Mouse (Mus musculus): ENCODE data around the gene Hrh1. TPM values are rescaled to one million over a fixed set of nuclear protein-coding genes. Genes with fewer than 3 reads are reported as not detected.

The Hrh1 gene
- polyA plus RNA-seq, 1 experiment = 2.3 TPM

- 57% methylated on average over 2 of the region's 2 CpGs for WGBS
- H3K36me3 ChIP-seq (ENCODE audit: control insufficient read depth, insufficient read depth, low read length) = no peaks in the 10 kb centered on the region
- TF ChIP-seq POLR2A (IDR thresholded peaks at IDR 0.05; ENCODE audit: low read depth, low read length) (no peak), CTCF (IDR thresholded peaks at IDR 0.05; ENCODE audit: extremely low read depth, insufficient read length, insufficient replicate concordance, low read depth, low read length) (no peak)
Observed at GRCm38 (mm10) chr6:114440302-114440701, 42.6 kb downstream of the Hrh1 start.

GRCm38 (mm10) chr6:114440788-114441453 is 43.2 kb downstream of the Hrh1 start:
- Histone ChIP-seq H3K4me1 (ENCODE audit: control insufficient read depth, insufficient read depth, insufficient read length, low read length) (no peaks in the 10 kb centered on the region; the same call in 1 of the 2 replicates), H3K27ac (ENCODE audit: insufficient read depth, low read depth, low read length) (no peak overlapping the region), H3K27me3 (ENCODE audit: control insufficient read depth, insufficient read depth, low read length) (no peaks in the 10 kb centered on the region), H3K4me3 (ENCODE audit: low read depth, low read length) (no peak overlapping the region), H3K36me3 (ENCODE audit: control insufficient read depth, insufficient read depth, low read length) (no peaks in the 10 kb centered on the region)
- no peak for TF ChIP-seq POLR2A (IDR thresholded peaks at IDR 0.05; ENCODE audit: low read depth, low read length)
- TF ChIP-seq CTCF (IDR thresholded peaks at IDR 0.05; ENCODE audit: extremely low read depth, insufficient read length, insufficient replicate concordance, low read depth, low read length) = no peak
- 76% methylated on average over 10 of the region's 10 CpGs for WGBS

More at GRCm38 (mm10) chr6:114440302-114440701, 42.6 kb downstream of the Hrh1 start:
- Histone ChIP-seq H3K27ac (ENCODE audit: insufficient read depth, low read depth, low read length) (no peak overlapping the region), H3K4me1 (ENCODE audit: control insufficient read depth, insufficient read depth, insufficient read length, low read length) (no peaks in the 10 kb centered on the region; the same call in 1 of the 2 replicates), H3K27me3 (ENCODE audit: control insufficient read depth, insufficient read depth, low read length) (no peaks in the 10 kb centered on the region), H3K4me3 (ENCODE audit: low read depth, low read length) (no peak overlapping the region)

- H3K27me3 ChIP-seq (ENCODE audit: control insufficient read depth, insufficient read depth, low read length) = no peaks in the 10 kb centered on the region
- H3K27ac ChIP-seq (ENCODE audit: insufficient read depth, low read depth, low read length) = no peak overlapping the region
- WGBS = 88% methylated on average over 1 of the region's 1 CpGs
- H3K4me1 ChIP-seq (ENCODE audit: control insufficient read depth, insufficient read depth, insufficient read length, low read length) = no peaks in the 10 kb centered on the region
- TF ChIP-seq POLR2A (IDR thresholded peaks at IDR 0.05; ENCODE audit: low read depth, low read length) (no peak), CTCF (IDR thresholded peaks at IDR 0.05; ENCODE audit: extremely low read depth, insufficient read length, insufficient replicate concordance, low read depth, low read length) (no peak)
- H3K36me3 ChIP-seq (ENCODE audit: control insufficient read depth, insufficient read depth, low read length) = no peaks in the 10 kb centered on the region
- no peak overlapping the region for H3K4me3 ChIP-seq (ENCODE audit: low read depth, low read length)
Observed at GRCm38 (mm10) chr6:114444247-114444844, 46.6 kb downstream of the Hrh1 start.

GRCm38 (mm10) chr6:114444976-114445375 is 47.2 kb downstream of the Hrh1 start:
- 72% methylated on average over 3 of the region's 3 CpGs for WGBS
- no peaks in the 10 kb centered on the region for H3K36me3 ChIP-seq (ENCODE audit: control insufficient read depth, insufficient read depth, low read length)
- H3K4me1 ChIP-seq (ENCODE audit: control insufficient read depth, insufficient read depth, insufficient read length, low read length) = no peaks in the 10 kb centered on the region
- H3K27me3 ChIP-seq (ENCODE audit: control insufficient read depth, insufficient read depth, low read length) = no peaks in the 10 kb centered on the region
- no peak for TF ChIP-seq POLR2A (IDR thresholded peaks at IDR 0.05; ENCODE audit: low read depth, low read length)
- no peak for TF ChIP-seq CTCF (IDR thresholded peaks at IDR 0.05; ENCODE audit: extremely low read depth, insufficient read length, insufficient replicate concordance, low read depth, low read length)
- H3K27ac ChIP-seq (ENCODE audit: insufficient read depth, low read depth, low read length) = no peak overlapping the region
- no peak overlapping the region for H3K4me3 ChIP-seq (ENCODE audit: low read depth, low read length)

- H3K4me3 ChIP-seq (ENCODE audit: low read depth, low read length) = no peak overlapping the region
- peaks cover 7% of the 10 kb centered on the region; the same call in 1 of the 2 replicates for H3K4me1 ChIP-seq (ENCODE audit: control insufficient read depth, insufficient read depth, insufficient read length, low read length)
- H3K27ac ChIP-seq (ENCODE audit: insufficient read depth, low read depth, low read length) = no peak overlapping the region
- 76% methylated on average over 9 of the region's 9 CpGs for WGBS
- TF ChIP-seq POLR2A (IDR thresholded peaks at IDR 0.05; ENCODE audit: low read depth, low read length) (no peak), CTCF (IDR thresholded peaks at IDR 0.05; ENCODE audit: extremely low read depth, insufficient read length, insufficient replicate concordance, low read depth, low read length) (no peak)
- H3K36me3 ChIP-seq (ENCODE audit: control insufficient read depth, insufficient read depth, low read length) = no peaks in the 10 kb centered on the region
- no peaks in the 10 kb centered on the region for H3K27me3 ChIP-seq (ENCODE audit: control insufficient read depth, insufficient read depth, low read length)
Observed at GRCm38 (mm10) chr6:114448888-114449287, 51.2 kb downstream of the Hrh1 start.

- Histone ChIP-seq H3K27me3 (ENCODE audit: control insufficient read depth, insufficient read depth, low read length) (no peaks in the 10 kb centered on the region), H3K4me3 (ENCODE audit: low read depth, low read length) (no peak overlapping the region), H3K4me1 (ENCODE audit: control insufficient read depth, insufficient read depth, insufficient read length, low read length) (peaks cover 21% of the 10 kb centered on the region), H3K27ac (ENCODE audit: insufficient read depth, low read depth, low read length) (no peak overlapping the region), H3K36me3 (ENCODE audit: control insufficient read depth, insufficient read depth, low read length) (no peaks in the 10 kb centered on the region)
- no peak for TF ChIP-seq POLR2A (IDR thresholded peaks at IDR 0.05; ENCODE audit: low read depth, low read length)
- no peak for TF ChIP-seq CTCF (IDR thresholded peaks at IDR 0.05; ENCODE audit: extremely low read depth, insufficient read length, insufficient replicate concordance, low read depth, low read length)
- WGBS = 94% methylated on average over 4 of the region's 4 CpGs
Observed at GRCm38 (mm10) chr6:114455267-114455666, 57.5 kb downstream of the Hrh1 start.

- TF ChIP-seq POLR2A (IDR thresholded peaks at IDR 0.05; ENCODE audit: low read depth, low read length) (no peak), CTCF (IDR thresholded peaks at IDR 0.05; ENCODE audit: extremely low read depth, insufficient read length, insufficient replicate concordance, low read depth, low read length) (no peak)
- 60% methylated on average over 12 of the region's 12 CpGs for WGBS
- Histone ChIP-seq H3K4me1 (ENCODE audit: control insufficient read depth, insufficient read depth, insufficient read length, low read length) (peaks cover 15% of the 10 kb centered on the region), H3K4me3 (ENCODE audit: low read depth, low read length) (no peak overlapping the region), H3K27ac (ENCODE audit: insufficient read depth, low read depth, low read length) (peak overlapping the region; percentile 57; the same call in 1 of the 2 replicates), H3K36me3 (ENCODE audit: control insufficient read depth, insufficient read depth, low read length) (no peaks in the 10 kb centered on the region), H3K27me3 (ENCODE audit: control insufficient read depth, insufficient read depth, low read length) (no peaks in the 10 kb centered on the region)
Observed at GRCm38 (mm10) chr6:114456255-114457042, 58.7 kb downstream of the Hrh1 start.
